Mouse (Mus musculus): ENCODE data around the gene Pitpnm2.
A peak's percentile ranks its signal among the peaks of the same experiment; 100 is the strongest.
"Not testable (repeated sequence)": the region's sequence is repeated elsewhere in the genome, so short reads cannot be mapped to it uniquely, and the experiment has no call there.

Pitpnm2 gene

DNA sequence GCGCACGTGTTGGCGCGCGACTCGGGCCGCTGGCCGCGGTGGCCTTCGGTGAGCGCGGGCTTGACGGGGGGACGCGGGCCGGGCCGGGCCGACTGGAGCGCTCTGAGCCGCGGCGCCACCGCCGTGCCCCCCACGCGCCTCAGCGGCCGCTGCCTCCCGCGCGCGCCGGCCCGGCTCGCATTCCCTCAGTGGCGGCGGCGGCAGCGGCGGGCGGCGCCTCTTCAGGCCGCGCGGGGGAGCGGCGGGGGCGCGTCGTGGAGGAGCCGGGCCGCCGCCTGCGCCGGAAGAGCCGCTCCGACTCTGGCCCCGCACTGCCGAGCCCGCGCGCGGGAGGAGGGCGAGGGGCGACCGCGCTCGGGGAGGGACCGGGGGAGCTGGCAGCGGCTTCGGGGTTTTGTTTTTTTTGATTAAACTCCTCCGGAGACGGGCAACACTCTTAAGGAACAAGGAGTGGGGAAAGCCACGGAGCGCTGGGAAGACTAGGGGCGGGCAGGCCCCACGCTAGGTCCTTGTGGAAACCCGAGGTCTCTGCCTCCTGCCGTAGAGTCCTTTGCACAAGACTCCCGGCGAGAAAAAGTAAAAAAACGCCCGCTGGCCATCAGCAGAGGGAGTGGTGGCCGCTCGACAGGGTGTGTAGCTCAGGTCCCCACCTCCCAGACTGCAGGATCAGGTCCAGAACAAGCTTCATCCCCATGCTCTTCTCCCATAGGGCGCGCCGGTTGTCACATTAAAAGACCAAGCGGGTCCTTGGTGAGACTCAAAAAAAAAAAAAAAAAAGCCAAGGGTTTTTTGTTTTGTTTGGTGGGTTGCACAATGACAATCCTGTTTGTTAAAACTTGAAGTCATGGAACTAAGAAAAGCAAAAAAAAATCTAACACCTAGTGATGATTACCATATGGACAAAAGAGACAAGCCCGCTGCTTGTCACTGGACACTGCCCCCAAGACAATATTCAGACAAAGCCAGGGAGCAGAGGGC lies at the start of gene Pitpnm2:
Gene Pitpnm2 (minus strand): TSS at position 147 of the 978 bp plus-strand sequence.
- no peaks in the 10 kb centered on the region for H3K9me3 ChIP-seq (ENCODE audit: low read length)
- TF ChIP-seq CTCF (conservative IDR thresholded peaks at IDR 0.05; ENCODE audit: low read length) (no peak), POU5F1 (IDR thresholded peaks at IDR 0.05; ENCODE audit: borderline replicate concordance, low read length) (no peak), NANOG (IDR thresholded peaks at IDR 0.05; ENCODE audit: borderline replicate concordance, low read length) (no peak)

DNA sequence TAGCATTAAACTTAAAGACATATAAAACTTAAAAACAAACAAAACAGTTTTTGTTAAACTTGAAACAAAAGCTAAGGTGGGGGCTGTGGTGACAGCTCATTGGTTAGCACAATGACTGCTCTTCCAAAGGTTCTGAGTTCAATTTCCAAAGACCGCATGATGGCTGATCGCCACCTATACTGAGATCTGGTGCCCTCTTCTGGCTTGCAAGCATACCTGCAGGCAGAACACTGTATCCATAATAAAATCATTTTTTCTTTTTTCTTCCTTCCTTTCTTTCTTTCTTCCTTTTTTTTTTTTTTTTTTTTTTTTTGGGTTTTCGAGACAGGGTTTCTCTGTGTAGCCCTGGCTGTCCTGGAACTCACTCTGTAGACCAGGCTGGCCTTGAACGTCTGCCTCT lies 49.7 kb upstream of the Pitpnm2 start:
- not testable (repeated sequence) for H3K4me1 ChIP-seq (replicated peaks; ENCODE audit: low read depth, low read length); H3K9me3 ChIP-seq (ENCODE audit: low read length); H3K27me3 ChIP-seq (ENCODE audit: insufficient read depth, low read length); H3K4me3 ChIP-seq (replicated peaks; ENCODE audit: low read length)
- peaks cover 57% of the 10 kb centered on the region for H3K36me3 ChIP-seq (ENCODE audit: insufficient read depth, low read length)
- TF ChIP-seq CTCF (conservative IDR thresholded peaks at IDR 0.05; ENCODE audit: low read length) = peak; percentile 52

More for the DNA sequence above, at the start of gene Pitpnm2:
- peaks cover 33% of the 10 kb centered on the region for H3K27me3 ChIP-seq (ENCODE audit: insufficient read depth, low read length)
- peaks cover 41% of the 10 kb centered on the region for H3K4me1 ChIP-seq (replicated peaks; ENCODE audit: low read depth, low read length)
- H3K36me3 ChIP-seq (ENCODE audit: insufficient read depth, low read length) = peaks cover 27% of the 10 kb centered on the region
- peak within 1 kb of the TSS; percentile 81 for H3K4me3 ChIP-seq (replicated peaks; ENCODE audit: low read length)

DNA sequence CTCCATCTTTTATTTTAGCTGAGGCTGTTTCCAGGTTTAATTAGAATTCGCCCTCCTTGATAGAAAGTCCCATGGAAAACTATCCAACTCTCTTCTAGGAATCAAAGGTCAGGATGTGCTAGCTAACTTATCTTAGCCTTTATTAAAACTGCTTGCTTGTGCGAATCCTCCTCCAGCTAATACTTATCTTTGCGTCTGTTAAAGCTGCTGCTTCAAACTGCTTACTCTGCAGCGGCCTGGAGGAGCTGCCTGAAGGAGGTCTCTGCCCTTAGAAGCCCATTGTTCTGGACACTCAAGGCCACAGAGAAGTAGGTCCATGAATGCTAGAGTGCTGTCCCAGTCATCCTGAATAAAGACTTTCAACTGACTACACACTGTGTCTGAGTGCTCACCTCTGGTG lies 46.9 kb upstream of the Pitpnm2 start:
- no peaks in the 10 kb centered on the region for H3K9me3 ChIP-seq (ENCODE audit: low read length)
- H3K4me1 ChIP-seq (replicated peaks; ENCODE audit: low read depth, low read length) = no peaks in the 10 kb centered on the region
- TF ChIP-seq CTCF (conservative IDR thresholded peaks at IDR 0.05; ENCODE audit: low read length) (no peak), POU5F1 (IDR thresholded peaks at IDR 0.05; ENCODE audit: borderline replicate concordance, low read length) (no peak), NANOG (IDR thresholded peaks at IDR 0.05; ENCODE audit: borderline replicate concordance, low read length) (no peak)
- no peak overlapping the region for H3K4me3 ChIP-seq (replicated peaks; ENCODE audit: low read length)
- H3K36me3 ChIP-seq (ENCODE audit: insufficient read depth, low read length) = peaks cover 69% of the 10 kb centered on the region
- H3K27me3 ChIP-seq (ENCODE audit: insufficient read depth, low read length) = no peaks in the 10 kb centered on the region

DNA sequence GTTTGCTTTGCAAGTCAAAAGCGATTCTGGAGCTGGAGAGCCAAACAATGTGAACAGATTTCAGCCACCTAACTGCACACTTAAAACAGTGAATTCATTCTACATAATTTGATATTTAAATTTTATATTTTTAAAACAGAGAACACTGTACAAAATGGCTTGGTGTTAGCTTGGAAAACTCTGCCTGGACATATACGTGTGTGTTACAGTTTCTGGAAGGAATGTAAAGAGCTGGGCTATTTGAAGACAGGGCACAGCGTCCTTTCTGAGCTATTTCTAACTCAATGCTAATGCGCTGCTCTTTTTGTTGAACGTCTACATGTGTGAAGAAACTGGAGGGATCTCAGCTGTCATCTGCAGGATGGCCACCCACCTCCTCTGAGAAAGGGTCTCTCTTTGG lies 44.4 kb upstream of the Pitpnm2 start:
- Histone ChIP-seq H3K4me1 (replicated peaks; ENCODE audit: low read depth, low read length) (no peaks in the 10 kb centered on the region), H3K4me3 (replicated peaks; ENCODE audit: low read length) (no peak overlapping the region), H3K36me3 (ENCODE audit: insufficient read depth, low read length) (peaks cover 83% of the 10 kb centered on the region), H3K27me3 (ENCODE audit: insufficient read depth, low read length) (no peaks in the 10 kb centered on the region), H3K9me3 (ENCODE audit: low read length) (no peaks in the 10 kb centered on the region)
- TF ChIP-seq CTCF (conservative IDR thresholded peaks at IDR 0.05; ENCODE audit: low read length) = no peak

DNA sequence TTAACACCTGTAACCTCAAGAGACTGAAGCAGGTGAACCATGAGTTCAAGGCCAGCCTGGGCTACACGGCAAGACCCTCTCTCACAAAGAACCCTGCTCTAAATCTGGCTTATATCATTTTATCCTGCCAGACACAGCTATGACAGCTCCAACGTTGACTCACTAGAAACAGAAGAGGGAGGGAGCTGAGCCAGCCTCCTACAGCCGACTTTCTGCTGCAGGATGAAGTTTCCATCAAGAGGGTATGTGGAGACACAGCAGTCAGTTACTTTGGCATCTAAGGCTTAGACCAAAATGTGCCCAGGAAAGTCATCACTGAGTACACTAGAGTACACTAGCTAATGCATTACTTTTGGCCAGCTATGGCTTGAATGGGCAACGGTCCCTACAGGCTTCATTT lies 40.7 kb upstream of the Pitpnm2 start:
- no peak for TF ChIP-seq CTCF (conservative IDR thresholded peaks at IDR 0.05; ENCODE audit: low read length)
- no peak for TF ChIP-seq NANOG (IDR thresholded peaks at IDR 0.05; ENCODE audit: borderline replicate concordance, low read length)
- TF ChIP-seq POU5F1 (IDR thresholded peaks at IDR 0.05; ENCODE audit: borderline replicate concordance, low read length) = no peak
- Histone ChIP-seq H3K9me3 (ENCODE audit: low read length) (no peaks in the 10 kb centered on the region), H3K27me3 (ENCODE audit: insufficient read depth, low read length) (no peaks in the 10 kb centered on the region), H3K4me1 (replicated peaks; ENCODE audit: low read depth, low read length) (no peaks in the 10 kb centered on the region), H3K36me3 (ENCODE audit: insufficient read depth, low read length) (peaks cover 78% of the 10 kb centered on the region), H3K4me3 (replicated peaks; ENCODE audit: low read length) (no peak overlapping the region)

DNA sequence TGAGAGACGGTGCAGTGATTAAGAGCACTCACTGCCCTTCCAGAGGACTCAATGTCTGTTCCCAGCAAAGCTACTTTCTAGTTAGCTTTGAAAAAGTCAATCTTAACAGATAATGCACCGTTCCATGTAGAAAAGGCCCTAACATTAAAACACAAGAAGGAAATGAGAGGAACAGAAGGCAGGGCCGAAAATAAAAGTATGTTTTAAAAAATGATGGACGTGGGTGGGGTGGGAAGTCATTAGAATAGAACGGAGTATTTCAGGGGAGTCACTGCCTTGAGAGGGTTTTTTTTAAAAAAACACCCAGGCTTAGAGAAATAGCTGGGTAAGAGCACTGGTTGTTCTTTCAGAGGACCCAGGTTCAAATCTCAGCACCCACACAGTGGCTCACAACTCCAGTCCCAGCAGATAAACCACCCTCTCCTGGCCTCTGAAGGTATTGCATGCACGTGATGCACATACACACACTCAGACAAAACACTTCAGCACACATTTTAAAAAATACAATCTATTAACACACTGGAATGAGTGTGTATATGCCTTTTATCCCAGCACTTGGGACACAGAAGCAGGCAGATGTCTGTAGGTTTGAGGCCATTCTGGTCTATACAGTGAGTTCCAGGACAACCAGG lies 38.2 kb upstream of the Pitpnm2 start:
- no peaks in the 10 kb centered on the region for H3K27me3 ChIP-seq (ENCODE audit: insufficient read depth, low read length)
- TF ChIP-seq CTCF (conservative IDR thresholded peaks at IDR 0.05; ENCODE audit: low read length) (peak; percentile 65), POU5F1 (IDR thresholded peaks at IDR 0.05; ENCODE audit: borderline replicate concordance, low read length) (no peak)
- no peak overlapping the region for H3K4me3 ChIP-seq (replicated peaks; ENCODE audit: low read length)

DNA sequence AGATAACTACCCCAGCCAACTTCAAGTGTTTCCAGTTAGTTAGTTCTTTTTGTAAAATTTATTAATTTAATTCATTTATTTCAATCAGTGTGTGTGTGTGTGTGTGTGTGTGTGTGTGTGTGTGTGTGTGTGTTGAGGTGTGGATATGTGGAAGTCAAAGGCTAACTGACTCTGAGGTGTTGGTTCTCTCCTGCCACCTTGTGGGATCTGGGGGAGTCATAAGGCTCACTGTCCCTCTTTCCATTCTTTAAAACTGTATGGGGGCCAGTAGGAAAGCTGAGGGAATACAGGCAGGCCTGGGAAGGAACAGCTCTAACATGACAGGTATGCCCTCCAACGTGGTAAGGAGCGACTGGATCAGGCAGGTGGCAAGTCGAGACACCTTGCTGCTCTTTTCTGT lies 34.8 kb upstream of the Pitpnm2 start:
- no peak for TF ChIP-seq NANOG (IDR thresholded peaks at IDR 0.05; ENCODE audit: borderline replicate concordance, low read length)
- TF ChIP-seq CTCF (conservative IDR thresholded peaks at IDR 0.05; ENCODE audit: low read length) = no peak; the same call in 1 of the 2 replicates
- TF ChIP-seq POU5F1 (IDR thresholded peaks at IDR 0.05; ENCODE audit: borderline replicate concordance, low read length) = no peak
- H3K9me3 ChIP-seq (ENCODE audit: low read length) = no peaks in the 10 kb centered on the region
- no peak overlapping the region for H3K4me3 ChIP-seq (replicated peaks; ENCODE audit: low read length)
- H3K27me3 ChIP-seq (ENCODE audit: insufficient read depth, low read length) = no peaks in the 10 kb centered on the region
- peaks cover 4% of the 10 kb centered on the region; the same call in 1 of the 2 replicates for H3K4me1 ChIP-seq (replicated peaks; ENCODE audit: low read depth, low read length)
- peaks cover 62% of the 10 kb centered on the region for H3K36me3 ChIP-seq (ENCODE audit: insufficient read depth, low read length)

More for the DNA sequence above, 38.2 kb upstream of the Pitpnm2 start:
- peaks cover 75% of the 10 kb centered on the region for H3K36me3 ChIP-seq (ENCODE audit: insufficient read depth, low read length)
- H3K4me1 ChIP-seq (replicated peaks; ENCODE audit: low read depth, low read length) = no peaks in the 10 kb centered on the region
- no peaks in the 10 kb centered on the region for H3K9me3 ChIP-seq (ENCODE audit: low read length)

DNA sequence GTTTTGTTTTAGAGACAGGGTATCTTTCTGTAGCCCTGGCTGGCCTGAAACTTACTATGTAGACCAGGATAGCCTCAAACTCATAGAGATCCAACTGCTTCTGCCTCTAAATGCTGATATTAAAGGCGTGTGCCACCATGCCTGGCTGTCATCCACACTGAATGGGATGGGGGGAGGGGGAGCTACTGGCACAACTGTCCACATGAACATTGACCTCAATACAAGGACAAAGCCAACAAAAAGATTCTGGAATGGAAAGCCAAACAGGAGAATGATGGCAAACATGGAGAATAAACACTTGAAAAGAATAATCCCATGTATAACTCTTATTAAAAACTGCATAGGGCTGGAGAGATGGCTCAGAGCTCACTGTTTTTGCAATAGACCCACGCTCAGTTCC lies 33.3 kb upstream of the Pitpnm2 start:
- Histone ChIP-seq H3K9me3 (ENCODE audit: low read length) (peaks cover 7% of the 10 kb centered on the region), H3K27me3 (ENCODE audit: insufficient read depth, low read length) (no peaks in the 10 kb centered on the region), H3K36me3 (ENCODE audit: insufficient read depth, low read length) (peaks cover 72% of the 10 kb centered on the region), H3K4me1 (replicated peaks; ENCODE audit: low read depth, low read length) (peaks cover 4% of the 10 kb centered on the region; the same call in 1 of the 2 replicates), H3K4me3 (replicated peaks; ENCODE audit: low read length) (no peak overlapping the region)
- TF ChIP-seq NANOG (IDR thresholded peaks at IDR 0.05; ENCODE audit: borderline replicate concordance, low read length) (no peak), CTCF (conservative IDR thresholded peaks at IDR 0.05; ENCODE audit: low read length) (no peak), POU5F1 (IDR thresholded peaks at IDR 0.05; ENCODE audit: borderline replicate concordance, low read length) (no peak)
